Mouse (Mus musculus): ENCODE results near the gene Mad2l2. TPM values are rescaled to one million over a fixed set of nuclear protein-coding genes. Genes with fewer than 3 reads are reported as not detected.

The Mad2l2 gene
- polyA plus RNA-seq, 1 experiment from 2014 or later, result 107 TPM

DNA sequence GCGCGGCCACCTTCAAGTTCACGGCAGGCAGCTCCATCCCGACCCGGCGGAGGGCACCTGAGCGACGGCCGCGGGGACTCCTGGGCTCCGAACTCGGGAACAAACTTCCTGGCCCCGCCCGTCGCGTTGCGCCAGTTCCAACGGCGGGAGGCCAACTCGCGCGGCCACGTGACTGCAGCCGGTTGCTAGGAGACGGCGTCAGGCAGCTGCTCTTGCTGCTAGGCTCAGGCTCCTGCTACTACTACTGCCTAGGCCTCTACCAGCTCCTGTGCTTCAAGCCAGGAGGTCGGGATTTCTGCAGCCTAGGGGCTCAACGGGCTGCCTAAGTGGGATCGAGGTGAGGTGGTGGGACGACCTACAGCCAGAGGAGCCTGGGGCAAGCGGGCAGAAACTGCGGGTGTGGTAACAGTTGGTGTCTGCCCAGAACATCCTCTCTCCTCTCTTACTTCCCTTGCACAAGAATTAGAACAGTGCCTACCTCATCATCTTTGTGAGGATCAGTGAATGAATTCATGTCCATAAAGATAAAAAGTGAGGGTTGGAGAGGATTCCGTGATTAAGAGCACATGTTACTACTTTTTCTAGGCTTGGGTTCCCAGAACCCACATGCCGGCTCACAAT, 42.2 kb upstream of the Mad2l2 start, which contains the start of gene Agtrap:
TSS of gene Agtrap (minus strand) at position 125 of the 621 bp plus-strand sequence.
- no peaks in the 10 kb centered on the region for H3K9me3 ChIP-seq
- no peaks in the 10 kb centered on the region for H3K27me3 ChIP-seq
- H3K27ac ChIP-seq, result no peak within 1 kb of the TSS
- H3K4me1 ChIP-seq (replicated peaks), result peaks cover 39% of the 10 kb centered on the region
- peak within 1 kb of the TSS; percentile 82 for H3K4me2 ChIP-seq
- ATAC-seq (ENCODE audit: insufficient number of reproducible peaks, insufficient read depth, low FRiP score, low TSS enrichment, low read depth), result peak; percentile 77
- peak within 1 kb of the TSS; percentile 72 for H3K4me3 ChIP-seq (replicated peaks)
- 6% methylated on average over 34 of the region's 34 CpGs for WGBS
- H3K9ac ChIP-seq (replicated peaks), result peak within 1 kb of the TSS; percentile 79
- H3K36me3 ChIP-seq, result 0 out of 2 replicates have a peak, but pooled peaks cover 6% of the 10 kb centered on the region

DNA sequence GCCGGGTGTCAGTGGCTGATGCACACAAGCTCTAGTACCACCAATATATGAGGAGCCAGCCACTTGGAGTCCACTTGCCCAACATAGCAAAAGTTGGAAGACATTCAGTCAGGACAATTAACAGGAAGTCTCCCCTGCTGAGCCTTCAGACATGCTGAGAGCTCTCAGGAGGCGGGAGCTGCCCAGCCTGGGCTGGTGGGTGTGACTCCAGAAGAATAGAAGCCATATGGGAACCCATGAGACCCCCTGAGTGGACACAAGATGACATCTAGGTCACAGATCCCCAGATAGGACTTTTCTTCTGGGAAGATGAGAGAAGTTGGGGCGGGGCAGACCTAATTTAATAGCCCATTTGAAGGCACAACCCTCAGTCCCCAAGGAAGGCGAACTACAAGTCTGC, 41.0 kb upstream of the Mad2l2 start:
- Histone ChIP-seq H3K4me1 (replicated peaks) (peaks cover 27% of the 10 kb centered on the region), H3K4me3 (replicated peaks) (no peak overlapping the region), H3K27me3 (no peaks in the 10 kb centered on the region), H3K9me3 (no peaks in the 10 kb centered on the region), H3K4me2 (no peak overlapping the region), H3K36me3 (no peaks in the 10 kb centered on the region), H3K9ac (replicated peaks) (no peak overlapping the region), H3K27ac (no peak overlapping the region)
- 58% methylated on average over 4 of the region's 4 CpGs for WGBS
- ATAC-seq (ENCODE audit: insufficient number of reproducible peaks, insufficient read depth, low FRiP score, low TSS enrichment, low read depth), result no peak

DNA sequence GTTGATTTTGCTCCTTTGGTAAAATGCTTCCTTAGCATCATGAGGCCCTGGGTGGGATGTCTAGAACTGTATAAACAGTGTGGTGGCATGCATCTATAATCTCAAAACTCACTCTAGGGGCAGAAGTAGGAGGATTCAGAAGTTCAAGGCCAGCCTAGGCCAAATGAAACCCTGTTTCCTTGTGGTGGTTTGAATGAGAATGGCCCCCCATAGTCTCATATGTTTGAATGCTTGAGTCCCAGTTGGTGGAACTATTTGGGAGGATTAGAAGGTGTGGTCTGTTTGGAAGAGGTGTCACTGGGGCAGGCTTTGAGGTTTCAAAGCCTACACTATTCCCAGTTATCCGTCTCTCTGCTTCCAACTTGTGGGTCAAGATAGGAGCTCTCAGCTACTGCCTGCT, 39.0 kb upstream of the Mad2l2 start:
- no peak for ATAC-seq (ENCODE audit: insufficient number of reproducible peaks, insufficient read depth, low FRiP score, low TSS enrichment, low read depth)
- no peaks in the 10 kb centered on the region for H3K36me3 ChIP-seq
- WGBS, result 88% methylated on average over 1 of the region's 1 CpGs
- H3K4me2 ChIP-seq, result no peak overlapping the region
- H3K27ac ChIP-seq, result no peak overlapping the region
- H3K4me1 ChIP-seq (replicated peaks), result peaks cover 14% of the 10 kb centered on the region
- H3K9ac ChIP-seq (replicated peaks), result no peak overlapping the region
- H3K27me3 ChIP-seq, result no peaks in the 10 kb centered on the region
- no peak overlapping the region for H3K4me3 ChIP-seq (replicated peaks)
- no peaks in the 10 kb centered on the region for H3K9me3 ChIP-seq

DNA sequence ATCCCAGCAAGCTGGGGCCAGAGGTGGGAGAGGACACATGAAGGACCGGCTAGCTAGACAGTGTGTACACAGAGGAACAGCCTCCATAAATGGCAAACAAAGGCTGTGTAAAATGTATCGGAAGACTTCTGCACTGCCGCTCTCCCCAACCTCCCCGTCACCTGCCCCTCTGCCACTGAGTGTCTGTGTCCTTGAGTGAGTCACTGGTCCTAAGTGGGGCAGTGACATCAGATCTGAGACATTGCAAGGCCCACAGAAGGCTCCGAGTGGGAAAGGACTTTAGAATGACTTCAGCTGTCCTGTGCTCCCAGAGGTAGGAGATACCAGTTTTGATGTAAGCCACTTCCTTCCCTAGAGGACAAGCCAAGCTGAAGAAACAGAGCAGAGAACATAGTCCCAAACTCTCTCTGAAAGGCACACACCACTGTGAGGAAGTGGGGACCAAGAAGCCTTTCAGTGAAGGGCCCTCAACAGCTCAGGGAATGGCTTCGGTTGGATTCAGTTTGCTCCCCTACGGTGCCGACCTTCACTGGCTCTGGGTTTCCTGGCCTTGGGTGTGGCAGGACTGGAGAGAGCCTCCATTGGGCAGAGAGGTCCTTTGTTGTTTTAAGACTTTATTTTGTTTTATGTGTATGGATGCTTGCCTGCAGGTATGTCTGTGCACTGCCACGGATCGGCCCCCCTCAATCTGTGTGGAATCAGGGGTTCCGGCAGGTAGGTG, 37.5 kb upstream of the Mad2l2 start:
- H3K4me2 ChIP-seq, result no peak overlapping the region
- H3K27me3 ChIP-seq, result no peaks in the 10 kb centered on the region
- H3K9me3 ChIP-seq, result no peaks in the 10 kb centered on the region
- no peak for ATAC-seq (ENCODE audit: insufficient number of reproducible peaks, insufficient read depth, low FRiP score, low TSS enrichment, low read depth)
- no peak overlapping the region for H3K9ac ChIP-seq (replicated peaks)
- no peaks in the 10 kb centered on the region for H3K36me3 ChIP-seq
- peaks cover 5% of the 10 kb centered on the region; the same call in 1 of the 2 replicates for H3K4me1 ChIP-seq (replicated peaks)
- no peak overlapping the region for H3K27ac ChIP-seq
- WGBS, result 91% methylated on average over 11 of the region's 11 CpGs
- no peak overlapping the region for H3K4me3 ChIP-seq (replicated peaks)

DNA sequence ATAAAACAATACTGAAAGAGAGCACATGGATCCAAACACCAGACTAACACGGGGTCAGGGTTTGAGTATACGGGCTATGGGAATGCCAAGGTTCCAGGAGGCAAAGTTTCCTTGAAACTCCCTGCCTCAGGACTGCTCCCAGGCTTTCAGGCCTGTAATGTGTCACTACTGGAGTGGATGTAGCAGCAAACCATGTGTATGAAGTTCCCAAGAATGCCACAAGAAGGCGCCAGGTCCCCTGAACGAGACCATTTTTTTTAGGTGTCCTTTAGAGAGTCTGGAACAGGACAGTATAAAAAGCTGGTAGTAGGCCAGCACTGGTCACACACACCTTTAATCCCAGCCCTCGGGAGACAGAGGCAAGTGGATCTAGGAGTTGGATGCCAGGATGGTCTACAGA, 36.0 kb upstream of the Mad2l2 start:
- H3K4me1 ChIP-seq (replicated peaks), result no peaks in the 10 kb centered on the region
- H3K27me3 ChIP-seq, result no peaks in the 10 kb centered on the region
- H3K27ac ChIP-seq, result no peak overlapping the region
- H3K4me2 ChIP-seq, result no peak overlapping the region
- no peak overlapping the region for H3K4me3 ChIP-seq (replicated peaks)
- no peaks in the 10 kb centered on the region for H3K9me3 ChIP-seq
- 87% methylated on average over 5 of the region's 5 CpGs for WGBS
- H3K9ac ChIP-seq (replicated peaks), result no peak overlapping the region
- ATAC-seq (ENCODE audit: insufficient number of reproducible peaks, insufficient read depth, low FRiP score, low TSS enrichment, low read depth), result no peak
- H3K36me3 ChIP-seq, result no peaks in the 10 kb centered on the region

DNA sequence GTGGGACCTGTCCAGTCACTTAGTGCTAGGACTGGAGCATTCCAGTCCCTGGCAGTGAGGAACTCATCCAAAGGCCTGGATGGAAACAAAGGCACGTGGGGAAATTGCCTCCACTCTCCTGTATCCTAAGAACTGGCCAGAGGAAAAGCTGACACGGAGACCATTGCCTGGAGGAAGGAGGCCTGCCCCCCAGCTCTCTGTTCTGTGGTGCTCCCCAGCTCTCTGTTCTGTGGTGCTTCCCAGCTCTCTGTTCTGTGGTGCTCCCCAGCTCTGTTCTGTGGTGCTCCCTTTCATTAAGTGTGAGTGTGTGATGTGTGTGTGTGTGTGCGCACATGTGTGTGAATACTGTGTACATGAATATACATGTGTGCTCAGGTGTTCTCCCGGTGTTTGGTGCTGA, 35.1 kb upstream of the Mad2l2 start:
- Histone ChIP-seq H3K4me2 (no peak overlapping the region), H3K9ac (replicated peaks) (no peak overlapping the region), H3K9me3 (no peaks in the 10 kb centered on the region), H3K4me3 (replicated peaks) (no peak overlapping the region), H3K27ac (no peak overlapping the region), H3K4me1 (replicated peaks) (no peaks in the 10 kb centered on the region), H3K36me3 (no peaks in the 10 kb centered on the region), H3K27me3 (no peaks in the 10 kb centered on the region)
- WGBS, result 74% methylated on average over 4 of the region's 4 CpGs
- no peak for ATAC-seq (ENCODE audit: insufficient number of reproducible peaks, insufficient read depth, low FRiP score, low TSS enrichment, low read depth)

DNA sequence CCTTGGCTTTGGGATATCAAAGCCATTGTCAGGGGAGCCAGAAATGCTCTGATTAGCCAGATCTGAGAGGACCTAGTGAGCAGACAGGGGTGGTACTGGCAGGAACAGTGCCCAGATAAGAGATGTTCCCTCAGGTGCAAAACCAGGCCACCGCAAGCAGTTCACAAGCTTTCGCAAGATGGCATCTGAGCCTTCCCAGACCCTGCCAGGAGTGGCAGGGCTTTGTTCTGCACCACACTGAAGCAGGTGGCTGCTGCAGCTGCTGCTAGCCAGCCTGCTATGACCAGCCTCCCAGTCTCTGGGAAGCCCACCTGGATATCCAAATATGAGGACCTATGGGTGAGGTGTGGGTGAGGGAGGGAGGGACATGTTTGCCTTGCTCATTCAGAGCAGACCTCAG, 32.2 kb upstream of the Mad2l2 start:
- H3K4me2 ChIP-seq, result no peak overlapping the region
- WGBS, result 92% methylated on average over 2 of the region's 2 CpGs
- H3K9me3 ChIP-seq, result no peaks in the 10 kb centered on the region
- peaks cover 3% of the 10 kb centered on the region; the same call in 1 of the 2 replicates for H3K27me3 ChIP-seq
- ATAC-seq (ENCODE audit: insufficient number of reproducible peaks, insufficient read depth, low FRiP score, low TSS enrichment, low read depth), result no peak
- H3K4me3 ChIP-seq (replicated peaks), result no peak overlapping the region
- no peak overlapping the region for H3K9ac ChIP-seq (replicated peaks)
- H3K36me3 ChIP-seq, result no peaks in the 10 kb centered on the region
- H3K4me1 ChIP-seq (replicated peaks), result 0 out of 2 replicates have a peak, but pooled peaks cover 3% of the 10 kb centered on the region
- H3K27ac ChIP-seq, result no peak overlapping the region

DNA sequence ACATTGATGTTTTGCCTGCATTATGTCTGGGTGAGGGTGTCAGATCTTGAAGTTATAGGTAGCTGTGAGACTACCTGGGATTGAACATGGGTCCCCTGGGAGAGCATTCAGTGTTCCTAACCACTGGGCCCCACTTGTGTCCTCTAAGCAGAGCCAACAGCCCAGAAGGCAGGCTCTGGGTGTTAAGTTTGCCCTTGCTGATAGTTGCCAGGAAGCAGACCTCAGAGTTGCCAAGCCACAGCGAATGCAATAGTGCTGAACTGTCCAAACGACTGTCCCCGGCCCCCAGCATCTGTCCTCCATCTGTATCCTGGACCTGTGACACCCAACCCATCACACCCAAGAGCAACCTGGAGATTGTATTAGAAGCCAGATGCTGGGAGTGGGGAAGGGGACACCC, 31.5 kb upstream of the Mad2l2 start:
- Histone ChIP-seq H3K9ac (replicated peaks) (no peak overlapping the region), H3K4me2 (no peak overlapping the region), H3K4me1 (replicated peaks) (0 out of 2 replicates have a peak, but pooled peaks cover 3% of the 10 kb centered on the region), H3K9me3 (no peaks in the 10 kb centered on the region), H3K36me3 (no peaks in the 10 kb centered on the region), H3K27ac (no peak overlapping the region), H3K27me3 (peaks cover 3% of the 10 kb centered on the region; the same call in 1 of the 2 replicates), H3K4me3 (replicated peaks) (no peak overlapping the region)
- ATAC-seq (ENCODE audit: insufficient number of reproducible peaks, insufficient read depth, low FRiP score, low TSS enrichment, low read depth), result no peak
- WGBS, result 84% methylated on average over 3 of the region's 3 CpGs

DNA sequence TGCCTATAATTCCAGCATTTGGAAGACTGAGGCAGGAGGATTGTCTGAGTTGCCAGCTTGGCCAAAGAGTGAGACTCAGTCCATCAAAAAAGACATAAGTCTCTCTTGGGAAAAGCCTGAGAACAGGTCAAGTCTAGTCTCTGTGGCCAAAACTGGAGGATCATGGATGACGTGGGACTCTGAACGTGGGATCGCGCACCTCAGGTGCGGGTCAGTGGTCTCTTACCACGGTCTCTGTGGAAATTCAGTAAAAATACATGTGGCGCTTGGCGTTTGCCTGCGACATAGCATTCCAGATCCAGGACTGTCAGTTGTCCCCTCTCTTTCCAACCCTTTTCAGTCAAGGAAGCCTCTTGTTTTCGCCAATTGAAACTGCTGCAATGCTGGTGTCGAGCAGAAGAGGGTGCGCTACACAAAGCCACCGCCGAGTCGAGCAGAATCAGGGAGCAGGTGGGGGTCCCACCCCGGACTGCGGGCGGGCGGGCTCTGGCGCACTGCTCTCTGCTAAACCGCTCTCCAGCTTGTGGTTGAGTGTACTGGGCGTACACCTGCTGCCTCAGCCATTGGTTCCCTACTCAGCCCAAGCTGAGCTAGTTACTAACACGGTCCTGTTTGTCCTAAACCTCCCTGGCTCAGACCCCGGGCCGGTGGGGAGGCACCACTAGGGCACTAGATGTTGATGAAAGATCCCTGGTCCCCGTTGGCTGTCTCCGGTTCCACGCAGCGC, 28.2 kb upstream of the Mad2l2 start:
- Histone ChIP-seq H3K4me2 (peak overlapping the region; percentile 48), H3K27ac (no peak overlapping the region), H3K4me1 (replicated peaks) (0 out of 2 replicates have a peak, but pooled peaks cover 3% of the 10 kb centered on the region), H3K36me3 (no peaks in the 10 kb centered on the region), H3K4me3 (replicated peaks) (peak overlapping the region; percentile 19), H3K9me3 (no peaks in the 10 kb centered on the region), H3K27me3 (peaks cover 3% of the 10 kb centered on the region; the same call in 1 of the 2 replicates), H3K9ac (replicated peaks) (no peak overlapping the region)
- peak; percentile 78; the same call in 1 of the 2 replicates for ATAC-seq (ENCODE audit: insufficient number of reproducible peaks, insufficient read depth, low FRiP score, low TSS enrichment, low read depth)
- WGBS, result 22% methylated on average over 29 of the region's 29 CpGs

DNA sequence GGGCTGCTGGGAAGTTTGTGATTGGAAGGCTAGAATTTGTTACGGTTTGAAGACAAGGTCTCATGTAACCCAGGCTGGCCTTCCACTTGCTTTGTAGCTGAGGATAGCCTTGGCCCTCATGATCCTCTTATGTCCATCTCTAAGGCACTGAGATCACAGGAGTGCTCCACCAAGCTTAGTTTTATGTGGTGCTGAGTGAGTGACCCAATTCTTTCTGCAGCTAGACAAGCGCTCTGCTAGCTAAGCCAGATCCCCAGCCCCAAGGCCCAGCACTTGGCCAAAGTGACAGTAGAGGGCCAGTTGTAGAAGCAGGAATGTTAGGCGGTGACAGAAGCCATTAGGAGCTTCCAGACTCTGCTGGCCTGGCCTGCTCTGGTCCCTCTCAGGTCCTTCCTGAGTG, 26.0 kb upstream of the Mad2l2 start:
- Histone ChIP-seq H3K9me3 (no peaks in the 10 kb centered on the region), H3K36me3 (no peaks in the 10 kb centered on the region), H3K4me3 (replicated peaks) (no peak overlapping the region), H3K27me3 (peaks cover 24% of the 10 kb centered on the region), H3K4me1 (replicated peaks) (peaks cover 12% of the 10 kb centered on the region; the same call in 1 of the 2 replicates), H3K4me2 (no peak overlapping the region), H3K9ac (replicated peaks) (no peak overlapping the region), H3K27ac (no peak overlapping the region)
- no peak for ATAC-seq (ENCODE audit: insufficient number of reproducible peaks, insufficient read depth, low FRiP score, low TSS enrichment, low read depth)
- 70% methylated on average over 3 of the region's 3 CpGs for WGBS

DNA sequence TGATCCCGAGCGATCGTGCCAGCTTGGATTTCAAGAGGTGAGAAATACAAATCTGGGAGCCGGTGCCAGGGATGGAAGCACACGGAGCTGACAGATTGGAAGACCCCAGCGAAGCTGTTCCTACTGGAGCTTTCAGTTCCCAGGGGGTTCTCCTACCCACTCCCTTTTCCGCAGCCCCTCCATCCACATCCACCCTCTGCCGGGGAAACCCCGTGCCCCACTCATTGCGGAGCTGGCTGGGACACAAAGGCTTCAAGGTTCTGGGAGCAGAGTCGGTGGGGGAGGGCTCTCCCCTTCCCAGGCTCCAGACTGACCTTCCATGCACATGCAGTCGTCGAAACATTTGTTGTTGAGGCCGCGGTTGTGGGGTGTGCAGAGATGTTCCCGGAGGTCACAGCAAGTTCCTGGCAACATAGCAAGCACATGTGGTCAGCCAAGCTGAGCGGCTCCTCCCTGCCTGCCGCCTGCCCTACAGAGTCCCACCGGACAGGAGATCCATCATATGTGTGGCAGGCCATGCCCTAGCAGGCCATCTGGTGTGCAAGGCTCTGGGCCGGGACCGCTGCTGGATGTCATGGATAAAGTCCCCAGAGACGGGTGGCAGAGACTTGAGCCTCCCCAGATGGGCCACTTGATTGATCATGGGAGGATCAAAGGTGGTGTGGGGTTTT, 22.4 kb upstream of the Mad2l2 start:
- no peak overlapping the region for H3K4me3 ChIP-seq (replicated peaks)
- peak overlapping the region; percentile 21 for H3K4me2 ChIP-seq
- no peak overlapping the region for H3K9ac ChIP-seq (replicated peaks)
- ATAC-seq (ENCODE audit: insufficient number of reproducible peaks, insufficient read depth, low FRiP score, low TSS enrichment, low read depth), result no peak
- no peaks in the 10 kb centered on the region for H3K36me3 ChIP-seq
- 32% methylated on average over 22 of the region's 22 CpGs for WGBS
- peaks cover 25% of the 10 kb centered on the region for H3K27me3 ChIP-seq
- H3K4me1 ChIP-seq (replicated peaks), result peaks cover 9% of the 10 kb centered on the region; the same call in 1 of the 2 replicates
- H3K9me3 ChIP-seq, result no peaks in the 10 kb centered on the region
- H3K27ac ChIP-seq, result no peak overlapping the region
